Mouse (Mus musculus) gastrocnemius, postnatal 14 days (tissue): ENCODE results near the gene Kif13a. TPM values are rescaled to one million over a fixed set of nuclear protein-coding genes. Genes with fewer than 3 reads are reported as not detected.

Experiments used
- DNase-seq: peaks from one replicate; pipeline ENCODE4 v3.0.0; 2021; ENCODE audit warnings: mixed read lengths
- intact Hi-C: fragments of 180-260 bp; cut with DNase I; formaldehyde crosslinking; loops from one replicate; pipeline ENCODE4 v1.15.1; 2025; ENCODE audit warnings: low total_unique reads
- total RNA-seq, 2 experiments: library from RNA; stranded (reverse); gene quantifications; 2 replicates each; pipeline ENCODE4 v1.2.3; 2021

The Kif13a gene
- total RNA-seq, 2 experiments from 2014 or later: 56.0 to 56.5 TPM

DNA sequence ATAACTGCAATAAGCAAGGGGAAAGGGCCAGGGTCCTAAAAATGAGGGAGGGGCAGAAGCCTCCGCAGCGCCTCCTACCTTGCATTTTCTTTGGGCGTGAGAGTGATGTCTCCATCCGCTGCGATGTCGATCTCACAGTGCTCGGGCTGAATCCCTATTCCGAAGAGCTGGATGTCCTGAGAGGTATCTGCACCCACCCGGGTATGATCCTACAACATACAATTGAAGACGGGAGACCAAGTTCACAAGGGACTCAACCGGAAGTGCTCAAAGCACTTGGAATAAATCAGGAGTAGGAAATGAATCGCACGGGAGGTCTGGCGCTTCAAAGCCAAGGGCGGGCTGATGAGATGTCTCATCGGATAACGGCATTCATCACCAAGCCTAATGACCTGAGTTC lies 119.1 kb downstream of the Kif13a start:
- intact Hi-C loops: no loop called here
- no peak for DNase-seq

DNA sequence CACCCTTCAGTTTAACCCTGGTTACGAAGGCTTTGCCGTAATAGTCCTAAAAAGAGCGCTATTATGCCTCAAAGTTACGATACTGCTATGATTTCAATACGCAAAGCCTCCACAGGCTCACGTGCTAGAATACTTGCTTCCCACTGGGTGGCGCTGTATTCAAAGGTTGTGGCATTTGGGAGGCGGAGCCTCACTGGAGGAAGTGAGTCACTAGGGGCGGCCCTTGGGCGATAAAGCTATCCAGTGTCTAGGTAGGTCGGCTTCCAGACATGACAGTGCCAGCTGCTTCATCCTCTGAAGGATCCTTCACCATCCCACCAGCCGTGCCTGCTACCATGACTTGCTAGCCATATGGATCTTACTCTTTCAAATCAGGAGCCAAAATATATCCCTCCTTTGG lies 119.6 kb downstream of the Kif13a start:
- DNase-seq: peak; percentile 46
- intact Hi-C loops: no loop called here

DNA sequence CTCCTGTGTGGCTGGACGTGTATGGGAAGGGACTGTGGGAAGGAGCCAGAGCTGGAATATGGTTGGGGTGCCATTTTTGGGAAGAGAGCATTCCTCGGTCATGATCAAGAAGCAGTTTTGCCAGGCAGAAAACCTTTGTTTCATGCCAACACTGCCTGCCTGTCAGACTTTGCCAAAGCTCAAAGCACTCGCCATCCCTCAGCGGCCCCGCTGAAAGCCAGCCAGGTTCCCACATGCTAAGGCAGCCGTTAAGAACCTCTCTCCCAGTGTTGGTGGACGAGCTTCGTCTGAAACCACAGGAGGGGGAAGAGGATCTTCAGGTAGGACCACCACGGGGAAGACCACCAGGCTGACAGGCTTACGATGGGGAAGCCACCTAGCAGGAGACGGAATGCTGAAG lies 121.8 kb downstream of the Kif13a start:
- intact Hi-C loops: no loop called here
- no peak for DNase-seq

DNA sequence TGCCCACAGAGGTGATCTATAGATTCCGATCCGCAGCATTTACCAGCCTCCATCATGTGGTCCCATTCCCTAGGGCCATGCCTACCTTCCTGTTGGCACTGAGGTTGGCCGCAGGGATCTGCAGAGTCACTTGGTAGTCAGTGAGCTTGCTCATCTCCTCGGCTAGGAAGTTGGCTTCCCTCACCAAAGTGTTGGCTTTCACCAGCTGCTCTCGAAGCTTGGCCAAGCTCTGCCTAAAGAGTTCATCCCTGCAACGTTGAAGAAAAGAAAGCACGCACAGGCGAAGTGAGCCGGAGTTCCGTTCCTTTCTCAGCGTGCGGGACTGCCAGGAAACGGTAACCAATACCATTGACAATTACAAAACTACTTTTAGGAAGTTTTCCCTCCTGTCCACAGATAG lies 128.5 kb downstream of the Kif13a start:
- intact Hi-C loops: no loop called here
- peak; percentile 41 for DNase-seq

DNA sequence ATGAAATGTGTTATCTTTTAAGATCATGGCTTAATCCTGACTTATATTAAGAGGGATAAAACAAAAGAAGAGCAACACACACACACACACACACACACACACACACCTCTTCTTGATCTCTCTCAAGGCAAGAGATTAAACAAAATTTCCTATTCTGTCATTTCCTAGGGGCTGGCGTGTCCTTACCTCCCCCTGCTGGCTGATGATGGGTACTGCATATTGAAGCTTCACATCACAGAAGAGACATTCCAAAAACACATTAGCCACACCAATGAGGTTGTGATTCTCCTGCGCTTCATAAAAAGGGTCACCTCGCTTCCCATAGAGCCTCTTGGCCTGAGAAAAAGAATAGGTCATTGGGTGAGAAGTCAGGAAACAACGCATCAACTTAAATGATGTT lies 131.5 kb downstream of the Kif13a start:
- DNase-seq: peak; percentile 32
- intact Hi-C loops: loop anchor here (5.0 kb wide), 1 partner anchor 486 kb away; no protein-coding TSS in a partner anchor

DNA sequence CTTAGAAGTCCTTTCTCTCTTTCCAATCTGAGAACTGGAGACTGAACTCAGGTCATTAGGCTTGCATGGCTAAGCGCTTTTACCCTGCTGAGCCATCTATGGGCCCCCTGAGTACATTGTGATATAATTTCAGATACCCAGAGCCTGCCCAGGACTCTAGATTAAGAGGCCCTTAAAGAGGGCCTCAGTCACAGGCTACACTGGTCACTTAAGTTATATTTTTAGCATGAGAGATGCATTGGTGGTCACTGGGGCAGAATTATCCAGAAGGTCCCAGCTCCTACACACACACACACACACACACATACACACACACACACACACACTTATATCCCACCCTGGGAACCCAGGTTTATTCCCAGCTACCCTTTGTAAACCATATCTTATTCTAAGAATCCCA lies 133.3 kb downstream of the Kif13a start:
- intact Hi-C loops: loop anchor here (5.0 kb wide), 1 partner anchor 484 kb away; no protein-coding TSS in a partner anchor
- DNase-seq: no peak

DNA sequence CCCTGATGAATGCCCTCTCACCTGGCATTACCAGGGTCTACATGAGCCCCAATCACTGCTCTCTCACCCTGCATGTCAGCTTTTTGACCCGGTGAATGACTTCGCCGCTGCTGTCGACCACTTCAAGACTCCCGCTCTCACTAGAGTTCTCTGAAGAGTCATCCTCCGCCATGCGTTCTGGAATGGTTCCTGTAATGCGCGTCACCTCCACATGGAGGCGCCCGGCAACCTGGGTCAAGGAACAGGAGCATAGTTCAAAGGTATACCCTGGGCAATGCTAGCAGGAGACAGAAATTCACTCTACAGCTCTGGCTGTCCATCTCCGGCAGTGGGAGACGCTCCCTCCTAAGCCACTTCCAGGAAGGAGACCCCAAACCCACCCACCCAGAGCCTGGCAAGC lies 135.8 kb downstream of the Kif13a start:
- intact Hi-C loops: no loop called here
- no peak for DNase-seq

DNA sequence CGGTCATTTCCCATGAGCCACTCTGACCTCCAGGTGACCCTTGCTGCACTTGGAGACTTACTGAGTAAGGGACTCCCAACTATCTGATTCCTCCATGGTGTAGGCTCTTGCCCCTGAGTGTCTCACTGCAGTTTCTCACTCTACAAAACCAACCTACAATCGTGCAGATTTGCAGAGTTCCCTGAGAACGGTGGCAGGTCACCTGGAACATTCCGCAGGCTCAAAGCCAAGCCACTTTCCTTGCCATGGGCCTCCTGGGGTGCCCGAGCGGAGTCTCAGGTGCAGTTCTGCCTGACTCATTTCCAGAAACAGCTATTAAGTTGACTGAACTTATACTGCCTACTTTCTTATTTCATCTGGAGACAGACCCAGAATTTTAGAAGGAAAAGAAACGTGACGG lies 141.2 kb downstream of the Kif13a start:
- DNase-seq: no peak
- intact Hi-C loops: no loop called here

DNA sequence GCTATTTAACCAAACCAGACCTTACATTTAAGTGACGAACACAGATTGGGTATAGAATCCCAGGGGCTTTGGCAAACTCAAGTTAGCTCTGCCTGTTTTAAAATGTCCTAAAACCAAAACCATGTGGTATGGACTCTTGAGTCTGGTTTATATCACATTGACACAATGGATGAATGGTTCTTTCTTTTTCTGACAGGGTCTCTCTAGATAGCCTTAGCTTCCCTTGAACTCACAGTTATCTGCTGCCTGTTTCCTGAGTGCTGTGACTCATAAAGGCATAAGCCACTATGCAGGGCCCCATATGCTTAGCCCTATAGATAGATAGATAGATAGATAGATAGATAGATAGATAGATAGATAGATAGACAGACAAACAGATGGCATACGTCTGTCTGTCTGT lies 142.8 kb downstream of the Kif13a start:
- intact Hi-C loops: no loop called here
- DNase-seq: no peak

DNA sequence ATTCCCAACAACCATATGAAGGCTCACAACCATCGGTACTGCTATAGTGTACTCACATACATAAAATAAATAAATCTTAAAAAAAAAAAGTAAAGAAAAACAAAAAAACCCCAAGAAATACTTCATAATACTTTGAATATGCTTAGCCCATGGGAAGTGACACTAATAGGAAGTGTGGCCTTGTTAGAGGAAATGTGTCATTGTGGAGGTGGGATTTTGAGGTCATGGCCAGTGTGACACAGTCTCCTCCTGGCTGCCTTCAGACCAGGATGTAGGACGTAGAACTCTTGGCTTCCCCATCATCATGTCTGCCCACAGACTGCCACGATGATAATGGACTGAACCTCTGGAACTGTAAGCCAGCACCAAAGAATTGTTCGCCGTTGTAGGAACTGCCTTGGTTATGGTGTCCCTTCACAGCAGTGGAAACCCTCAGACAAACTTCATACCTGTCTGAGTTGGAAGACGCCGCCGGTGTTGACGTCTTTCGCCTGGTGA lies 143.6 kb downstream of the Kif13a start:
- intact Hi-C loops: no loop called here
- no peak for DNase-seq

DNA sequence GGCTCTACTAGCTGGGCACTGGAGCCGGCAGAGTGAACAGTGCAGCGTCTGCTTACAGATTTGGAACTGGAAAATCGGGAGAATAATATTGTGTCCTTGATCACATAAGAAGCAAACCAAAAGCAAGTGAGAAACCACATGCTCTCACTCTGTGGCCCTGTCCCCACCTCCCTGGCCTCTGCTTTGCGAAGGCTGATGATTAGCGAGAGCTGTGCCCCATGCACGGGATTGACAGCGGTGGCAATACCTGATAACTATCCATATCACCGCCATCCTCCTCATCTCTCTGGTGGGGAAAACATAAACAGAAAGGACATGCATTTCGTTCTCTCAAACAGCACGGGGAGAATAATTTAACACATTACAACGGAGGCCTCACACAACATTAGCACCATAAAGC lies 149.3 kb downstream of the Kif13a start:
- DNase-seq: no peak
- intact Hi-C loops: no loop called here

DNA sequence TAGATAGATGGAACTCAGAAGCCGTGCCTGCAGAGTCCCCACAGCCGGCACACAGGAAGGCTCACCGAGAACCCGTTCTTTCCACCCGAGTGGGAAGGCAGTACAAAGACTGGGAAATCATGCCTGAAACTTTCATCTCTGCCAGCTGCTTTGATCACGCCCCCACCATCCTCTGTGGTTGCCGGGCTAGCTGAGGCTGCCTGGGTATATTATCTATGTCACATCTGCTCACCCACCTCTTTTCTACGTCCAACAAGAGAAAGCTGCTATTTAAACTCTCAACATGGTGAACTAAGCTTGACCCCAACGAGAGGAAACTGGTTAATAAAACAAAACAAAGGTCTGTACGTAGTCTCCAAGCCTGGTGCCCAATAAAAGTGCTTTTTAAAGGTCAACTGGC lies 149.8 kb downstream of the Kif13a start:
- DNase-seq: no peak
- intact Hi-C loops: no loop called here

DNA sequence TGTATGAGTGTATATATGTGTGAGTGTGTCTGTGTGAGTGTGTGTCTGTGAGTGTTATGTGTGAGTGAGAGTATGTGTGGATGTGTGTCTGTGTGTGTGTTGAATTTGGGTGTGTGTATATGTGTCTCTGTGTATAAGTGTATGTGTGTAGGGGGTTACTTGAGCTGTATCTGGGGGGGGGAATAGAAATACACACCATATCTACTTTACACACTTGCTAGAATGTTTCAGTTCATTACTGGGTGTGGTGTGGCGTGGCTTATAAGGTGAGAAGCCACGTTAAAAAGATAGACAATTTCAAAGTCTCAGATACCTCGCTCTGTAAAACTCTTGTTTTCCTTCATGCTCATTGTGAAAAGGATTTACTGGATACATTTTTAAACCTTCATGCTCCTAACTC lies 152.2 kb downstream of the Kif13a start:
- intact Hi-C loops: no loop called here
- DNase-seq: no peak

DNA sequence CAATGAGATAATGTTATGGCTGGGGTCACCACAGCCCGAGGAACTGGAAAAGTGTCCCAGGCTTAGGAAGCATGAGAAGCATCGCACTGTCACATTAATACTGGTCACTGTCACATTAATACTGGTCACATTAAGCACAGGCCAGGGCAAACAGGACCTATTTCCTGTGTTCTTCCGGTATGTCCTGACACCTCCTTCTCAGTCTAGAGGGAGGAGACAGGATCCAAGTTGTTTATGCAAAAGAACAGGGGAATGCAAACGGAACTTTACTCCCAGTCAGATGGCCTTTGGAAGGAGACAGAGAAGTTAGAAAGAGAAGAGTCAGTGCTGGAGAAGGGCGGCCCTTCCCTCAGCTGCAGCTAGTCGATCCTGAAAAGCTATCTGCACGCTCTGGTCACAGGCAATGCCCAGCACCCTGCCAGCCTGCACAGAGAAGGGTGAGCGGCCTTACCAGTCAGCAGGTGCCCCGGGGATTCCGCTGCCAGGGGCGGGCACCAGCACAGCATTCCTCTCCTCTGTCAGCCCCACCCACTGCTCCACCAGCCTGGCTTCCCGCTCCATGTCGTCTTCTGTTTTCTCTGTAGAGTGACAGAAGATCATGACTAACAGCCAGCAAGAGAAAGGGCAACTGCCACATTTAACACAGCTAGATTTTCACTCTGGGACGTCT lies 152.9 kb downstream of the Kif13a start:
- intact Hi-C loops: no loop called here
- DNase-seq: peak; percentile 80

DNA sequence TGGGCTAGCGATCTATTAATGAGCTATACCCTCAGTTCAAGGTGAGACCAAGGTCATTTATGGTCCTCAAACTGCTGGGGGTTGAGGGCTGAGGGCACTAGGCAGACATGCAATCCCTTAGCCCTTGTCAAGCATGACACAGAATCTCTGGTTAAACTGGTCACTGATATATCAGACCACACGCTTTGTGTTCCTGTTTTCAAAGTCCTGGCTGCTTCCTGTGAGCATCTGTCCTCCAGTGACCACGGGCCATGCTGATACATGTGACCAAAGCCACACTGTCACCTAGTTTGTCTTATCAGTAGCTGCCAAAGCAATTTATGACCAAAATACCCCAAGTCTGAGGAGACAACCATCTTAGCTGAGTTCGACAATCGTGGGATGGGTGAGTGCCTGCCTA lies 154.7 kb downstream of the Kif13a start:
- intact Hi-C loops: no loop called here
- DNase-seq: no peak

DNA sequence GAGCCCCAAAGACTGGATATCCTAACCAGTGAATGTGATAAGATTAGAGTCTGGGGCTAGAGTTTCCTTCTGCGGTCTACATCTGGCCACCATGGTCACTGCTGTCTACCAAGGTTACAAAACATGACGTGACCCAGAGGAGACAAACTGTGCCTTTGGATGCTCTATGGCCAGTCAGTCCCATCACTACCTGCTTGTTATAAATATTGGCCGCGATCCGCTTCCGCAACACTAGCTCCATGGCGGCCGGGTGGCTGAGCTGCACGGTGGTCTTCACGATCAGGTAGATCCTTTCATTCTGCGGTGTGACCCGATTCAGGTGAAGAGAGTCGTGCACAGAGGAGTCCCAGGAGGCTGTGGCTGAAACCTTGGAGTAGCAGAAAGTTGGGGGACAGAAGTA lies 157.1 kb downstream of the Kif13a start:
- intact Hi-C loops: no loop called here
- no peak for DNase-seq

DNA sequence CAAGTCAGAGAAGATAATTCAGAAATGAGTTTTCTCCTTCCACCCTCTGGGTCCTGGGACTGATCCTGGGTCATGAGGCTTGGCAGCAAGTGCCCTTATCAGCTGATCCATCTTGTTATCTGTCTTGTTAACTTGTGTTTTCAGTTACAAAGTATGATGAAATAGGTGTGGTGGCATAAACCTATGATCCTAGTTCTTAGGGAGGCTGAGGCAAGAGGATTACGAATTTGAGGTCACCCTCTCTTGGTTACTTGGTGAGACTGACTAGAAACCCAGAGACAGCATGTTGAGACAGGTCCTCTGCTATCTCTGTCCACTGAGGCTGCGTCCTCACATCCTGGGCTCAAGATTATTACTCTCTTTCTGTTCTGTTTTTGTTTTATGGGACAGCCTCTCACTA lies 164.3 kb downstream of the Kif13a start:
- DNase-seq: no peak
- intact Hi-C loops: no loop called here

DNA sequence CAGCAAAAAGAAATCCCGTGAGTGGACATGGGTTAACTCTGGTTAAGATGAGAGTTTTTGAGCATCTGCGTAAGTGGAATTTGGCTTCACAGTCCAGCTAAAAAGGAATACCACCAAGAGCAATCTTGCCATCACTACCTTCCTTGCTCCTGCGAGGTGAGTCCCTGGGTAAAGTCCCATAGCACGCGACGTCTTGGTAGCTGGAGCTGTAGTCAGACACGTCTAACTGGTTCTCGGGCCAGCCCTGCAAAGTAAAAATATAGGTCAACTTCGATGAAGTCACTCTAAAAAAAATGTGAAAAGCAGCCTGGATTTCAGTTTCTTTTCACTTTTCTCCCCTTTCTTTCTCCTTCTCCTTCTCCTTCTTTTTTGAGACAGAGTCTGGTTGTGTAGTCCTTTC lies 166.5 kb downstream of the Kif13a start:
- DNase-seq: no peak

DNA sequence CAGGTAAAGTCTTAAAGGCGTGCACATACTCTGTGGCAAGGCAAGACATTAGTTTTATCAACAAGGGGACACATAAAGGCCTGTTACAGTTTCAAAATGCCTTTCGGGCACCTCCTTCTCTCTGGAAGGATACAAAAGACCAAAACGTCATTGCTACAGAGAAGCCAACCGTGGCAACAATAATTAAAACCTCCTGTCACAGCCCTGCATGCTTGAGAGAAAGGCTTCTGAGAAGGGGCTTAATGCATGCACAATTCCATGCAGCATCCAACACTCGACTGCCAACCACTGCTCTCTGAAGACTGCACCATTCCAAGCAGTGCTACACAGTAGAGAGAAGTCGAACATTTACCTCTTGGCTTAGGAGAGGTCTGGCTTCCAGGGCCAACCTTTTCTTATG lies 168.7 kb downstream of the Kif13a start:
- intact Hi-C loops: no loop called here
- DNase-seq: no peak

More for the DNA sequence above, 166.5 kb downstream of the Kif13a start:
- intact Hi-C loops: no loop called here

DNA sequence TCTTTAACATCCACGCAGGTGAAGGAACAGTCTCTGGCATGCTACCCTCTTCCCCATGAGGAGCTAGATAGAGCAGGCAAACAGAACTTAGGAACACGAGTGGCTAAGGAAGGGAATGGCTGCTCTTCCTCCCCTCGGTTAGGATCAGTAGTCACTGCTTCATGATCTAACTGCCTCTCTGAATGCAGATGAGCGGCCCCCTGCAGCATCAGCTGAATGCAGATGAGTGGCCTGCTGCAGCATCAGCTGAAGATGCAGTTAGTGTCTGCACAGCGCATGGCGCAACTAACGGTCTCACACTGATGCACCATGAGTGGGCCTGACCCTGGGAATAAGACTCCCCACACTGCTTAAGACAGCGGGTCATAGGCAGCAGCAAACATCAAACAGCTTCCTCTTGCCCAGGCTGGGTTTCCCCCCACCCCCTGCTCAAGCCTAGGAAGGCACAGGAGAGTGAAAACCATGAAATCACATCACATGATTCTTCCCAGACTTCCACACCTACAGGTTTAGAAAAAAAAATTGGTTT lies 170.3 kb downstream of the Kif13a start:
- no peak for DNase-seq
- intact Hi-C loops: no loop called here

DNA sequence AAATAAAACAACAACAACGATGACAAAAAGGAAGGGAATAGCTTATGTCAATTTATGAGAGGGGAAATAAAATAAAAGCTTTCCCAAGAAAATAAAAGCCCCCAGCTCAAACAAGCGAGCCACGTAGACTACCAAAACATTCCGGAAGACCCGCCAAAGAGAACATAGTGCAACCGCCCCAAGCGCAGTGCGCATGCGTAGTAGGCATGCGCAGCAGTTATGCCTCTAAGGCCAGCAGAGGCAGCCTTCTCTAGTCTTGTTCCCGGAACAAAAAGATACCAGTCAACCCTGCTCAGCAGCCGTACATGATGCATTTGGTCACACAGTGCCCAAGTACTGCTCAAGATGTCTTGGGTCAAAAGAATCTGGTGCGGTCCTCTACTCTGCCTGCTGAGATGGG lies 171.0 kb downstream of the Kif13a start:
- no peak for DNase-seq
- intact Hi-C loops: no loop called here

DNA sequence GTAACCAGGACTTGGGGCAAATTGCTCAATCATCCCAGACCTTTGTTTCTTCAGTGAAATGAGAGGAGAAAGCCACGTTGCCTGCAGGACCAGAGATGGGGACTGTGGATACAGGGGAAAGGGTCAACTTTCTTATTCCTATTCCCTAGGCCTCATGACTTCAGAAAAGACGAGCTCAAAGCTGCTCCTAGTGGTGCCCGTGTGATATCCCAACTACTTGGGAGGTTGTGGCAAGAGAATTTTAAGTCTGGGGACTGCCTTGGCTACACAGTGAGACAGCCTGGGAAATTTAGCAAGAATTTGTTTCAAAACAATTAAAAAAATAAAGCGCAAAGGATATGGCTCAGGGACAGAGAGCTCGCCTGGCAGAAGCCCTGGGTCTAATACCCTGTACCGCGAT lies 171.7 kb downstream of the Kif13a start:
- intact Hi-C loops: no loop called here

More for the DNA sequence above, 171.7 kb downstream of the Kif13a start:
- no peak for DNase-seq
